Mouse (Mus musculus): Measurements from ENCODE around the gene Mbd6. TPM values are rescaled to one million over a fixed set of nuclear protein-coding genes. Genes with fewer than 3 reads are reported as not detected.

Mbd6 gene
- polyA plus RNA-seq, 1 experiment from 2014 or later, result 15.8 TPM

- Histone ChIP-seq H3K4me1 (ENCODE audit: control insufficient read depth, insufficient read depth, low read length) (peaks cover 8% of the 10 kb centered on the region), H3K9me3 (ENCODE audit: control insufficient read depth, low read length) (no peaks in the 10 kb centered on the region), H3K36me3 (ENCODE audit: control insufficient read depth, insufficient read depth, low read length) (no peaks in the 10 kb centered on the region), H3K27ac (replicated peaks; ENCODE audit: low read depth, low read length) (no peak overlapping the region), H3K27me3 (replicated peaks; ENCODE audit: control insufficient read depth, insufficient read depth, low read length) (peaks cover 10% of the 10 kb centered on the region), H3K4me2 (ENCODE audit: low read depth, low read length) (no peak overlapping the region), H3K9ac (ENCODE audit: low read depth, low read length) (no peak overlapping the region), H3K4me3 (ENCODE audit: low read depth, low read length) (no peak overlapping the region)
- ATAC-seq (ENCODE audit: low read depth), result no peak
- DNase-seq (ENCODE audit: low spot score), result no peak
- WGBS, result 71% methylated on average over 8 of the region's 8 CpGs
These were observed 30.3 kb downstream of the Mbd6 start for GRCm38 (mm10) chr10:127258489-127258888.

GRCm38 (mm10) chr10:127257790-127258189 lies 31.0 kb downstream of the Mbd6 start:
- H3K36me3 ChIP-seq (ENCODE audit: control insufficient read depth, insufficient read depth, low read length), result no peaks in the 10 kb centered on the region
- H3K4me3 ChIP-seq (ENCODE audit: low read depth, low read length), result no peak overlapping the region
- WGBS, result 76% methylated on average over 6 of the region's 6 CpGs
- H3K9me3 ChIP-seq (ENCODE audit: control insufficient read depth, low read length), result no peaks in the 10 kb centered on the region
- no peak for ATAC-seq (ENCODE audit: low read depth)
- peaks cover 8% of the 10 kb centered on the region for H3K4me1 ChIP-seq (ENCODE audit: control insufficient read depth, insufficient read depth, low read length)
- no peak overlapping the region for H3K4me2 ChIP-seq (ENCODE audit: low read depth, low read length)
- H3K27ac ChIP-seq (replicated peaks; ENCODE audit: low read depth, low read length), result no peak overlapping the region
- peaks cover 10% of the 10 kb centered on the region for H3K27me3 ChIP-seq (replicated peaks; ENCODE audit: control insufficient read depth, insufficient read depth, low read length)
- no peak for DNase-seq (ENCODE audit: low spot score)
- no peak overlapping the region for H3K9ac ChIP-seq (ENCODE audit: low read depth, low read length)

GRCm38 (mm10) chr10:127255625-127256345 lies 33.0 kb downstream of the Mbd6 start:
- Histone ChIP-seq H3K9me3 (ENCODE audit: control insufficient read depth, low read length) (no peaks in the 10 kb centered on the region), H3K36me3 (ENCODE audit: control insufficient read depth, insufficient read depth, low read length) (no peaks in the 10 kb centered on the region), H3K9ac (ENCODE audit: low read depth, low read length) (no peak overlapping the region), H3K27me3 (replicated peaks; ENCODE audit: control insufficient read depth, insufficient read depth, low read length) (no peaks in the 10 kb centered on the region), H3K27ac (replicated peaks; ENCODE audit: low read depth, low read length) (no peak overlapping the region), H3K4me3 (ENCODE audit: low read depth, low read length) (no peak overlapping the region), H3K4me1 (ENCODE audit: control insufficient read depth, insufficient read depth, low read length) (no peaks in the 10 kb centered on the region), H3K4me2 (ENCODE audit: low read depth, low read length) (peak overlapping the region; percentile 23; the same call in 1 of the 2 replicates)
- 20% methylated on average over 14 of the region's 14 CpGs for WGBS
- peak; percentile 87 for DNase-seq (ENCODE audit: low spot score)
- ATAC-seq (ENCODE audit: low read depth), result peak; percentile 76

GRCm38 (mm10) chr10:127250810-127251209 lies 38.0 kb downstream of the Mbd6 start:
- Histone ChIP-seq H3K4me3 (ENCODE audit: low read depth, low read length) (no peak overlapping the region), H3K36me3 (ENCODE audit: control insufficient read depth, insufficient read depth, low read length) (no peaks in the 10 kb centered on the region), H3K27ac (replicated peaks; ENCODE audit: low read depth, low read length) (no peak overlapping the region), H3K27me3 (replicated peaks; ENCODE audit: control insufficient read depth, insufficient read depth, low read length) (no peaks in the 10 kb centered on the region), H3K9me3 (ENCODE audit: control insufficient read depth, low read length) (no peaks in the 10 kb centered on the region), H3K4me2 (ENCODE audit: low read depth, low read length) (no peak overlapping the region), H3K9ac (ENCODE audit: low read depth, low read length) (no peak overlapping the region), H3K4me1 (ENCODE audit: control insufficient read depth, insufficient read depth, low read length) (no peaks in the 10 kb centered on the region)
- no peak for DNase-seq (ENCODE audit: low spot score)
- WGBS, result 76% methylated on average over 5 of the region's 5 CpGs
- ATAC-seq (ENCODE audit: low read depth), result no peak

GRCm38 (mm10) chr10:127238241-127238824 lies 50.5 kb downstream of the Mbd6 start:
- H3K9ac ChIP-seq (ENCODE audit: low read depth, low read length), result no peak overlapping the region
- WGBS, result 70% methylated on average over 18 of the region's 18 CpGs
- H3K4me2 ChIP-seq (ENCODE audit: low read depth, low read length), result no peak overlapping the region
- H3K4me3 ChIP-seq (ENCODE audit: low read depth, low read length), result no peak overlapping the region
- no peaks in the 10 kb centered on the region for H3K4me1 ChIP-seq (ENCODE audit: control insufficient read depth, insufficient read depth, low read length)
- peaks cover 6% of the 10 kb centered on the region; the same call in 1 of the 2 replicates for H3K36me3 ChIP-seq (ENCODE audit: control insufficient read depth, insufficient read depth, low read length)
- ATAC-seq (ENCODE audit: low read depth), result no peak
- H3K27me3 ChIP-seq (replicated peaks; ENCODE audit: control insufficient read depth, insufficient read depth, low read length), result no peaks in the 10 kb centered on the region
- H3K27ac ChIP-seq (replicated peaks; ENCODE audit: low read depth, low read length), result no peak overlapping the region
- no peaks in the 10 kb centered on the region for H3K9me3 ChIP-seq (ENCODE audit: control insufficient read depth, low read length)
- DNase-seq (ENCODE audit: low spot score), result no peak

- DNase-seq (ENCODE audit: low spot score), result no peak
- no peaks in the 10 kb centered on the region for H3K4me1 ChIP-seq (ENCODE audit: control insufficient read depth, insufficient read depth, low read length)
- no peak overlapping the region for H3K27ac ChIP-seq (replicated peaks; ENCODE audit: low read depth, low read length)
- H3K4me3 ChIP-seq (ENCODE audit: low read depth, low read length), result no peak overlapping the region
- peaks cover 6% of the 10 kb centered on the region; the same call in 1 of the 2 replicates for H3K36me3 ChIP-seq (ENCODE audit: control insufficient read depth, insufficient read depth, low read length)
- H3K9me3 ChIP-seq (ENCODE audit: control insufficient read depth, low read length), result no peaks in the 10 kb centered on the region
- no peaks in the 10 kb centered on the region for H3K27me3 ChIP-seq (replicated peaks; ENCODE audit: control insufficient read depth, insufficient read depth, low read length)
- WGBS, result 28% methylated on average over 9 of the region's 9 CpGs
- ATAC-seq (ENCODE audit: low read depth), result no peak
- peak overlapping the region; percentile 30 for H3K9ac ChIP-seq (ENCODE audit: low read depth, low read length)
- H3K4me2 ChIP-seq (ENCODE audit: low read depth, low read length), result no peak overlapping the region
These were observed 52.3 kb downstream of the Mbd6 start for GRCm38 (mm10) chr10:127236541-127236940.

GRCm38 (mm10) chr10:127233141-127233540 lies 55.7 kb downstream of the Mbd6 start:
- no peaks in the 10 kb centered on the region for H3K27me3 ChIP-seq (replicated peaks; ENCODE audit: control insufficient read depth, insufficient read depth, low read length)
- H3K4me1 ChIP-seq (ENCODE audit: control insufficient read depth, insufficient read depth, low read length), result no peaks in the 10 kb centered on the region
- no peak overlapping the region for H3K9ac ChIP-seq (ENCODE audit: low read depth, low read length)
- no peaks in the 10 kb centered on the region for H3K36me3 ChIP-seq (ENCODE audit: control insufficient read depth, insufficient read depth, low read length)
- H3K9me3 ChIP-seq (ENCODE audit: control insufficient read depth, low read length), result no peaks in the 10 kb centered on the region
- DNase-seq (ENCODE audit: low spot score) (no peak), ATAC-seq (ENCODE audit: low read depth) (no peak)
- WGBS, result 81% methylated on average over 9 of the region's 9 CpGs
- no peak overlapping the region for H3K4me3 ChIP-seq (ENCODE audit: low read depth, low read length)
- no peak overlapping the region for H3K4me2 ChIP-seq (ENCODE audit: low read depth, low read length)
- no peak overlapping the region for H3K27ac ChIP-seq (replicated peaks; ENCODE audit: low read depth, low read length)

Measured in embryonic facial prominence, embryonic 14.5 days (tissue).